Mouse (Mus musculus): ENCODE data around the gene 1700018B08Rik. TPM values are rescaled to one million over a fixed set of nuclear protein-coding genes. Genes with fewer than 3 reads are reported as not detected.

1700018B08Rik gene
- total RNA-seq, 2 experiments from 2014 or later = not detected

DNA sequence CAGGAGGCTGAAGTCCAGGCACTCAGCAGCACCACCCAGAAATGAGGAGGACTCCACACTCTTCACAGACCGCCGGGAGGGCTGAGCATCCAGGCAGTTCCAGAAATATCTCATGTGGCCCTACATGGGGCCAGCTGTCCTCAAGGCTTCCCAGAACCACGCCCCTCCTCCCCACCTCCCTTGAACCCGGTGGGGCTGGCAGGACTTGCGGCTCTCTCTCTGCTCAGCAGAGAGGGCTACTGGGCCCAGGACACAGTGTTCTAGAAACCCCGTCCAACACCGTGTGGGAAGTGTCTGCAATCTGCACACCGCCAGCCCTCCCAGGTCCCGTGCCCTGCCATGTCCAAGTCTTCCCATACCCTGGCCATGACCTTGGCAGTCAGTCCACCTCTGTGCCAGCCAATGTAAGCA lies 18.8 kb upstream of the 1700018B08Rik start:
- peak; percentile 87 to 95 for DNase-seq

- peak; percentile 86 to 87 for DNase-seq
These were observed 17.7 kb upstream of the 1700018B08Rik start for GRCm38 (mm10) chr8:121561636-121562345.

GRCm38 (mm10) chr8:121560432-121561100 lies 16.4 kb upstream of the 1700018B08Rik start:
- DNase-seq = no peak

- DNase-seq = no peak
These were observed 15.7 kb upstream of the 1700018B08Rik start for GRCm38 (mm10) chr8:121559801-121560200.

DNA sequence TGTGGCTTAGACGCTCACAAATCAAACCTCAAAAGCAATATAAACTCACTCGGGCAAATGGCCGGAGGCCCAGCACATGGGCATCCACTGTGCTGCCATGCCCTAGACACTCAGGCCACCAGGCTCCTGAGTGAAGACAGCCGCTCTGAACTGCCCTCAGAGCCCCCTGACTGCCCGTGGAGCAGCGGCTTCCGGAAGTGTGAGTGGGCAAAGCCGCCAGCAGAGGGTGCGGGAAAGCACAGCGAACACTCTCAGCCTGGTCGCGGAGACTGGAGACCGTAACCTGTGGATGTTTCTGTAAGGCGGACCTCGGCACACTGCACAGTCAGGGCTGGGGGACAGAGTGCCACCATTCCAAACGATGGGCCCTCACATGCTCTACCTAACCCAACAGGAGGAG lies 14.4 kb upstream of the 1700018B08Rik start:
- DNase-seq = no peak

GRCm38 (mm10) chr8:121557746-121558145 lies 13.6 kb upstream of the 1700018B08Rik start:
- no peak for DNase-seq

DNA sequence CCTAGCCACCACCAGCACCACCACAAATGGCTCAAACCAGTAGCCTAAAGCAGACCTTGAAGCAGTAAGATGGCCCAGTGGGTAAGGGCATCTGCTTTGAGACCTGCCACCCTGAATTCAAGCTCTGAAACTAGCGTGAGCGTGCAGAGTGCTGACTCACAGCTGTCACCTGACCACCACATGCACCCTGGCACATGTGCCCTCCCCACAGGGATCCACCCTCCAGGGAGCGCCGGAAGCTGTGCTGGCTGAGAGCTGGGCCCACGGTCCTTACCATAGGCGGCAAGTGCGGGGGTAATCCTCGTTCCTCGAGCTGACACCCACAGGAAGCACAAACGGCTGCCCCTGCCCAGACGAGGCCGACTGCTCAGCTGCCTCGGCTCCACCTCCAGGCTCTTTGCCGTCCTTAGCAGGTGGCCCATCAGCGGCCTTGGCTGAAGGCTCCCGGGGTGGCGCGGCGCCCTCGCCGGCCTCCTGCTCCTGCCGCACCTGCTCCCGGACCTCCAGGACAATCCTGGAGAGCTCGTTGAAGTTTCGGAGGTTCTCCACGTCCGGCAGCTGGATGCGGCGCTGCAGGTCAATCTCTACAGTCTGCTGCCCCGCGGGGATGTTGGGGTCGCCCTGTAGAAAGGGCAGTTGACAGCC lies 9.8 kb upstream of the 1700018B08Rik start:
- no peak for DNase-seq

DNA sequence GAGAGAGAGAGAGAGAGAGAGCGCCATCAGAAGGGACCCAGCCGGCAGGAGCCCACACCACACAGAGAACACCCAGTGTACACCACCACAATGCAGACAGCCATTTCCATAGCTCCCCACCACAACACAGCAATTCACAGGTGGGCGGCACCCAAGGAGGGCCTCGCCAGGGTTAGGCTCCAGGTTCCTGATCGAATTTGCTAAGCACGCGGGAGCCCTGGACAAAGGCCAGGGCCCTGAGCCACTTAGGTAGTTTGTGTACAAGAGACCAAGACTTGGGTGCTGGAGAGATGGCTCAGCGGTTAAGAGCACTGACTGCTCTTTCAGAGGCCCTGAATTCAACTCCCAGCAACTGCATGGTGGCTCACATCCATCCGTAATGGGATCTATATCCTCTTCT lies 8.4 kb upstream of the 1700018B08Rik start:
- DNase-seq = no peak

DNA sequence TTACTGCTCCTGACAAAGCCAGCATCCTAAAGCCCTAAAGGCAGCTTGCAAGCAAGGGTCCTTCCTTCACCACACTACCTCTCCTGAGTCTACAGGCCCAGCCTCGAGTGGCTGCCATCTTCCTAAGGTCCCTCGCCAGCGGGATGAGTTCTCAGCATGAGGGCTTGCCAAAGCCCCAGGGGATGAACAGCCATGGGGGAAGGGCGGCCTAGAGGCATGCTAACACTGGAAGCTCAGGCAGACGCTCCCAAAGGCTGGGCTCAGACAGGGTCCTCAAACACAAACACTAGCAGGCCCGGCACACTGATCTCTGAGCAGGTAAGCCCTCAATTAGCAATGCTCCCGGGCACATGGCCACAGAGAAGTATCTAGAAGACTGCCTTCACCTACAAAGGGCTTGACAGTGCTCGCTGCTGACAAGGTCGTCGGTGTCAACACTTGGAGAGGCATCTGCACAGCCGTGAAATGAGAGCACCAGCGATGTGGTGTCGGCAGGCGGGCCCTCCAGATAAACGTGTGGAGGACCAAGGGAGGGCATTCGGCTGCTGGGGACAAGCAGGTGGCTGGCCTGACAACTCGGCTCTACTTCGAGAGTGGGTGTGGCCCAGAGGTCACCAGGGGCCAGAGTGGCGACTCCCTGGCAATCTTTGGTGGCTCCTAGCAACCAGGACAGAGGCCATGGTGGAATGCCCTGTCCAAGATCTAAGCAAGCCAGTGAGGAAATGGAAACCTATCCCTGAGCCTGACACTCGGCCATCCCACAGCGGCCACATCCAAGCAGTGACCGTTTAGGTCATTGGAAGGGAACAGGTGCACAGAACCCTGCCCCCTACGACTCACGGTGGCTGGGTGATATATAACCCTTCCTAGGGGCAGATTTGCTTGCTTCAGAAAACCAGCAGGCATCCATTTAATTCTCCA lies 7.2 kb upstream of the 1700018B08Rik start:
- DNase-seq = no peak

DNA sequence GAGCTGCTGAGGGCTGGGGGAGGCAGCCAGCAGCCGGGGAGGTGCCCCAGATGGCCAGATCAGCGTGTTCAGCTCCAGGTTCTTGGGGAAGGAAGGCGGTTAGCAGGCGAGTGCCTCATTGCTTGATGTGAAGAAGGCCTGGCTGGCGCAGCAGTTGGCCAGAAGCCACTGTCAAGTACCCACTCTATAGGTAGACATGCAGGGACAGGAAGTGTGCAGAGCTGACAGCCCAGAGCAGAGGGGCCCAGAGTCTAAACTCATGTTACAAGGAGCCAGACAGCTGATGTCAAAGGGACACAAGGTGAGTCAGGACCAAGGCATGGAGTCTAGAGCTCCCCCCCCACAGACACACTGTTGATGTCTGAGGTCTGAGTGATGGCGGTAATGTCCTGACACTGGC lies 5.9 kb upstream of the 1700018B08Rik start:
- no peak for DNase-seq

GRCm38 (mm10) chr8:121547132-121547531 lies 3.0 kb upstream of the 1700018B08Rik start:
- DNase-seq = peak; percentile 66 to 86

- DNase-seq = no peak
These were observed 816 bp upstream of the 1700018B08Rik start for GRCm38 (mm10) chr8:121544936-121545335.

GRCm38 (mm10) chr8:121542901-121543300 lies 1.2 kb downstream of the 1700018B08Rik start:
- DNase-seq = no peak

GRCm38 (mm10) chr8:121541862-121542261 lies 2.3 kb downstream of the 1700018B08Rik start:
- DNase-seq = no peak

GRCm38 (mm10) chr8:121532381-121532780 lies 11.7 kb downstream of the 1700018B08Rik start:
- DNase-seq = peak in 1 of 2 experiments; percentile 51

GRCm38 (mm10) chr8:121530639-121531038 lies 13.5 kb downstream of the 1700018B08Rik start:
- DNase-seq = no peak

GRCm38 (mm10) chr8:121528790-121529189 lies 15.3 kb downstream of the 1700018B08Rik start:
- DNase-seq = peak; percentile 59 to 66

GRCm38 (mm10) chr8:121527751-121528150 lies 16.4 kb downstream of the 1700018B08Rik start:
- DNase-seq = no peak

GRCm38 (mm10) chr8:121526811-121527550 lies 17.1 kb downstream of the 1700018B08Rik start:
- DNase-seq = no peak

- no peak for DNase-seq
These were observed 18.9 kb downstream of the 1700018B08Rik start for GRCm38 (mm10) chr8:121525111-121525818.

GRCm38 (mm10) chr8:121513429-121513828 lies 30.7 kb downstream of the 1700018B08Rik start:
- peak; percentile 71 to 93 for DNase-seq

Data from heart, adult 18-20 months (tissue).